Mouse (Mus musculus) induced T-regulatory cell, adult 2 months (primary cell): ENCODE results near the gene Pxmp2.

Experiments
- DNase-seq: peaks from one replicate; pipeline ENCODE4 v3.0.0-alpha.2; 2012; ENCODE audit warnings: low read depth

The Pxmp2 gene

GRCm38 (mm10) chr5:110230780-110231461 is 55.1 kb downstream of the Pxmp2 start, which contains the start of gene Ankle2:
Gene Ankle2, plus strand, starts transcription at chr5:110231004.
- DNase-seq: peak; percentile 95

GRCm38 (mm10) chr5:110230401-110230779 is 55.6 kb downstream of the Pxmp2 start:
- DNase-seq: no peak

- no peak for DNase-seq
Measured at GRCm38 (mm10) chr5:110227336-110227883, 58.6 kb downstream of the Pxmp2 start.

GRCm38 (mm10) chr5:110225056-110225455 is 60.9 kb downstream of the Pxmp2 start:
- no peak for DNase-seq
